Mouse (Mus musculus) stomach, embryonic 16.5 days (tissue): ENCODE measurements at regions not wholly inside any gene's neighbourhood (a gene's known extent, or its start where the extent isn't known, plus 50 kb on each side); places are given as distances from the start of the nearest gene placed in this dataset.
A peak's percentile ranks its signal among the peaks of the same experiment; 100 is the strongest.

Experiments used
- ATAC-seq: fragments of 200-750 bp; cut with Nextera tagmentation; 2 replicates; pipeline ENCODE4 v1.8.0; 2017; ENCODE audit warnings: moderate number of reproducible peaks, moderate TSS enrichment; ENCODE audit not compliant: insufficient read depth, low FRiP score
- H3K27ac ChIP-seq: fragments of 300-500 bp; sonication (generic); 2 replicates; pipeline ENCODE4 v1.5.1; 2014; ENCODE audit warnings: low read length
- H3K27me3 ChIP-seq: fragments of 300-500 bp; sonication (generic); 2 replicates; pipeline ENCODE4 v1.6.1; 2014; ENCODE audit warnings: low read length, control low read depth, mixed read lengths; ENCODE audit not compliant: control insufficient read depth, insufficient read depth
- H3K36me3 ChIP-seq: fragments of 300-500 bp; sonication (generic); 2 replicates; pipeline ENCODE4 v1.6.1; 2014; ENCODE audit warnings: low read length; ENCODE audit not compliant: control insufficient read depth, insufficient read depth
- H3K4me1 ChIP-seq: fragments of 300-500 bp; sonication (generic); 2 replicates; pipeline ENCODE4 v1.6.1; 2014; ENCODE audit warnings: low read length, control low read depth, mixed read lengths; ENCODE audit not compliant: control insufficient read depth, insufficient read depth
- H3K4me2 ChIP-seq: fragments of 300-500 bp; sonication (generic); 2 replicates; pipeline ENCODE4 v1.6.1; 2014; ENCODE audit warnings: low read depth, low read length, mixed read lengths
- H3K4me3 ChIP-seq: fragments of 300-500 bp; sonication (generic); replicated peaks from 2 replicates; pipeline ENCODE4 v1.5.1; 2014; ENCODE audit warnings: mild to moderate bottlenecking, low read length
- H3K9ac ChIP-seq: fragments of 300-500 bp; sonication (generic); 2 replicates; pipeline ENCODE4 v1.6.1; 2014; ENCODE audit warnings: low read length
- H3K9me3 ChIP-seq: fragments of 300-500 bp; sonication (generic); replicated peaks from 2 replicates; pipeline ENCODE4 v1.6.1; 2016; ENCODE audit warnings: low read length, control low read depth; ENCODE audit not compliant: control insufficient read depth
- WGBS: fragments of 180-500 bp; shearing (Covaris S2); extraction: QIAGEN DNeasy Blood & Tissue Kit; methylation state at CpG from one replicate; pipeline ENCODE4 v1.1.7; 2014; 5-methylcytosine and 5-hydroxymethylcytosine counted together

GRCm38 (mm10) chr4:12837097-12837426, 665.2 kb upstream of the Fam92a start:
- ATAC-seq, result no peak
- 35% methylated on average over 1 of the region's 1 CpGs for WGBS
- Histone ChIP-seq H3K4me1 (no peaks in the 10 kb centered on the region), H3K36me3 (no peaks in the 10 kb centered on the region), H3K27me3 (no peaks in the 10 kb centered on the region), H3K27ac (peak overlapping the region; percentile 75), H3K9me3 (no peaks in the 10 kb centered on the region), H3K9ac (no peak overlapping the region), H3K4me3 (no peak overlapping the region), H3K4me2 (no peak overlapping the region)

- Histone ChIP-seq H3K4me1 (no peaks in the 10 kb centered on the region), H3K9me3 (no peaks in the 10 kb centered on the region), H3K27ac (peak overlapping the region; percentile 48; the same call in 1 of the 2 replicates), H3K4me3 (no peak overlapping the region), H3K27me3 (no peaks in the 10 kb centered on the region), H3K36me3 (no peaks in the 10 kb centered on the region), H3K9ac (no peak overlapping the region), H3K4me2 (no peak overlapping the region)
- 19% methylated on average over 4 of the region's 4 CpGs for WGBS
- ATAC-seq, result peak; percentile 58; the same call in 1 of the 2 replicates
Measured at GRCm38 (mm10) chr4:12836326-12837096, 664.7 kb upstream of the Fam92a start.

GRCm38 (mm10) chr4:12826419-12826818, 654.6 kb upstream of the Fam92a start:
- no peaks in the 10 kb centered on the region for H3K4me1 ChIP-seq
- H3K4me2 ChIP-seq, result no peak overlapping the region
- WGBS, result 75% methylated on average over 1 of the region's 1 CpGs
- no peak overlapping the region for H3K4me3 ChIP-seq
- H3K9ac ChIP-seq, result no peak overlapping the region
- no peak for ATAC-seq
- no peaks in the 10 kb centered on the region for H3K27me3 ChIP-seq
- no peaks in the 10 kb centered on the region for H3K36me3 ChIP-seq
- H3K27ac ChIP-seq, result no peak overlapping the region
- no peaks in the 10 kb centered on the region for H3K9me3 ChIP-seq

- Histone ChIP-seq H3K36me3 (no peaks in the 10 kb centered on the region), H3K9ac (no peak overlapping the region), H3K4me2 (no peak overlapping the region), H3K4me3 (no peak overlapping the region), H3K27ac (no peak overlapping the region), H3K27me3 (no peaks in the 10 kb centered on the region), H3K9me3 (no peaks in the 10 kb centered on the region), H3K4me1 (no peaks in the 10 kb centered on the region)
- ATAC-seq, result no peak
- WGBS, result 92% methylated on average over 2 of the region's 2 CpGs
Measured at GRCm38 (mm10) chr4:12814251-12814650, 642.4 kb upstream of the Fam92a start.

GRCm38 (mm10) chr4:12801186-12801585, 629.4 kb upstream of the Fam92a start:
- no peaks in the 10 kb centered on the region for H3K9me3 ChIP-seq
- no peak for ATAC-seq
- no peak overlapping the region for H3K4me3 ChIP-seq
- no peaks in the 10 kb centered on the region for H3K4me1 ChIP-seq
- no peak overlapping the region for H3K9ac ChIP-seq
- no peaks in the 10 kb centered on the region for H3K27me3 ChIP-seq
- no peaks in the 10 kb centered on the region for H3K36me3 ChIP-seq
- no peak overlapping the region for H3K4me2 ChIP-seq
- no peak overlapping the region for H3K27ac ChIP-seq
- WGBS, result 76% methylated on average over 3 of the region's 3 CpGs

- Histone ChIP-seq H3K9me3 (no peaks in the 10 kb centered on the region), H3K4me1 (no peaks in the 10 kb centered on the region), H3K4me2 (no peak overlapping the region), H3K27me3 (no peaks in the 10 kb centered on the region), H3K27ac (no peak overlapping the region), H3K36me3 (no peaks in the 10 kb centered on the region), H3K4me3 (no peak overlapping the region), H3K9ac (no peak overlapping the region)
- no peak for ATAC-seq
- 64% methylated on average over 5 of the region's 5 CpGs for WGBS
Measured at GRCm38 (mm10) chr4:12799564-12799963, 627.7 kb upstream of the Fam92a start.

GRCm38 (mm10) chr4:12792764-12793422, 621.1 kb upstream of the Fam92a start:
- ATAC-seq, result no peak
- H3K9ac ChIP-seq, result no peak overlapping the region
- H3K4me2 ChIP-seq, result no peak overlapping the region
- no peaks in the 10 kb centered on the region for H3K4me1 ChIP-seq
- no peaks in the 10 kb centered on the region for H3K36me3 ChIP-seq
- WGBS, result 72% methylated on average over 11 of the region's 11 CpGs
- H3K4me3 ChIP-seq, result no peak overlapping the region
- H3K27me3 ChIP-seq, result no peaks in the 10 kb centered on the region
- no peak overlapping the region for H3K27ac ChIP-seq
- H3K9me3 ChIP-seq, result no peaks in the 10 kb centered on the region

GRCm38 (mm10) chr4:12791786-12792674, 620.2 kb upstream of the Fam92a start:
- no peak overlapping the region for H3K27ac ChIP-seq
- ATAC-seq, result no peak
- no peak overlapping the region for H3K4me3 ChIP-seq
- H3K9me3 ChIP-seq, result no peaks in the 10 kb centered on the region
- 86% methylated on average over 9 of the region's 9 CpGs for WGBS
- no peaks in the 10 kb centered on the region for H3K36me3 ChIP-seq
- no peak overlapping the region for H3K4me2 ChIP-seq
- no peaks in the 10 kb centered on the region for H3K27me3 ChIP-seq
- H3K9ac ChIP-seq, result no peak overlapping the region
- no peaks in the 10 kb centered on the region for H3K4me1 ChIP-seq

GRCm38 (mm10) chr4:12785840-12786239, 614.0 kb upstream of the Fam92a start:
- no peaks in the 10 kb centered on the region for H3K4me1 ChIP-seq
- WGBS, result 66% methylated on average over 4 of the region's 4 CpGs

More at GRCm38 (mm10) chr4:12785840-12786239, 614.0 kb upstream of the Fam92a start:
- Histone ChIP-seq H3K27ac (no peak overlapping the region), H3K27me3 (no peaks in the 10 kb centered on the region), H3K4me3 (no peak overlapping the region), H3K36me3 (no peaks in the 10 kb centered on the region), H3K9me3 (no peaks in the 10 kb centered on the region), H3K4me2 (no peak overlapping the region), H3K9ac (no peak overlapping the region)
- no peak for ATAC-seq
